Mouse (Mus musculus): Measurements from ENCODE around the gene Zfp329. TPM values are rescaled to one million over a fixed set of nuclear protein-coding genes. Genes with fewer than 3 reads are reported as not detected.

Gene Zfp329
- polyA plus RNA-seq, 1 experiment: 1.0 TPM

GRCm38 (mm10) chr7:12774606-12775005 lies 44.1 kb downstream of the Zfp329 start:
- Histone ChIP-seq H3ac (ENCODE audit: control insufficient read depth, insufficient read length) (no peak overlapping the region), H3K4me3 (no peak overlapping the region), H3K4me2 (ENCODE audit: low read depth) (no peak overlapping the region), H3K27me3 (ENCODE audit: control insufficient read depth, insufficient read depth, insufficient read length) (no peaks in the 10 kb centered on the region), H3K36me3 (ENCODE audit: control insufficient read depth, insufficient read depth) (no peaks in the 10 kb centered on the region), H3K79me2 (ENCODE audit: control insufficient read depth, insufficient read depth) (no peaks in the 10 kb centered on the region)
- TF ChIP-seq TCF12 (IDR thresholded peaks at IDR 0.05; ENCODE audit: insufficient read depth, poor library complexity, severe bottlenecking) (no peak), TCF3 (IDR thresholded peaks at IDR 0.05; ENCODE audit: insufficient read length, low read depth) (no peak), POLR2A (IDR thresholded peaks at IDR 0.05; ENCODE audit: insufficient read length, low read depth) (no peak), MYOD1 (IDR thresholded peaks at IDR 0.05; ENCODE audit: control insufficient read depth in 1 of 3, insufficient read length in 2 of 3, low read depth in 2 of 3) (no peak), SRF (IDR thresholded peaks at IDR 0.05; ENCODE audit: control insufficient read depth, insufficient read length, low read depth) (no peak), POLR2AphosphoS2 (IDR thresholded peaks at IDR 0.05; ENCODE audit: insufficient read length, low read depth) (no peak), MYOG (IDR thresholded peaks at IDR 0.05; ENCODE audit: control insufficient read depth in 1 of 3, insufficient read depth in 1 of 3, insufficient read length in 2 of 3, low read depth in 2 of 3) (no peak), REST (IDR thresholded peaks at IDR 0.05; ENCODE audit: insufficient read depth, insufficient read length) (no peak), MAX (IDR thresholded peaks at IDR 0.05; ENCODE audit: low read depth) (no peak), CEBPB (IDR thresholded peaks at IDR 0.05; ENCODE audit: insufficient read depth, poor library complexity, severe bottlenecking) (no peak), E2F4 (IDR thresholded peaks at IDR 0.05; ENCODE audit: insufficient read depth) (no peak), USF1 (IDR thresholded peaks at IDR 0.05; ENCODE audit: low read depth) (no peak)

GRCm38 (mm10) chr7:12774111-12774510 lies 44.5 kb downstream of the Zfp329 start:
- no peaks in the 10 kb centered on the region for H3K79me2 ChIP-seq (ENCODE audit: control insufficient read depth, insufficient read depth)
- no peak overlapping the region for H3ac ChIP-seq (ENCODE audit: control insufficient read depth, insufficient read length)
- H3K4me2 ChIP-seq (ENCODE audit: low read depth): no peak overlapping the region
- H3K4me3 ChIP-seq: no peak overlapping the region
- TF ChIP-seq MYOD1 (IDR thresholded peaks at IDR 0.05; ENCODE audit: control insufficient read depth in 1 of 3, insufficient read length in 2 of 3, low read depth in 2 of 3): no peak
- no peak for TF ChIP-seq CEBPB (IDR thresholded peaks at IDR 0.05; ENCODE audit: insufficient read depth, poor library complexity, severe bottlenecking)
- no peak for TF ChIP-seq SRF (IDR thresholded peaks at IDR 0.05; ENCODE audit: control insufficient read depth, insufficient read length, low read depth)
- TF ChIP-seq MAX (IDR thresholded peaks at IDR 0.05; ENCODE audit: low read depth): no peak
- TF ChIP-seq POLR2AphosphoS2 (IDR thresholded peaks at IDR 0.05; ENCODE audit: insufficient read length, low read depth): no peak
- no peak for TF ChIP-seq USF1 (IDR thresholded peaks at IDR 0.05; ENCODE audit: low read depth)
- no peak for TF ChIP-seq POLR2A (IDR thresholded peaks at IDR 0.05; ENCODE audit: insufficient read length, low read depth)
- TF ChIP-seq TCF3 (IDR thresholded peaks at IDR 0.05; ENCODE audit: insufficient read length, low read depth): no peak
- no peak for TF ChIP-seq E2F4 (IDR thresholded peaks at IDR 0.05; ENCODE audit: insufficient read depth)
- TF ChIP-seq MYOG (IDR thresholded peaks at IDR 0.05; ENCODE audit: control insufficient read depth in 1 of 3, insufficient read depth in 1 of 3, insufficient read length in 2 of 3, low read depth in 2 of 3): no peak
- TF ChIP-seq REST (IDR thresholded peaks at IDR 0.05; ENCODE audit: insufficient read depth, insufficient read length): no peak
- TF ChIP-seq TCF12 (IDR thresholded peaks at IDR 0.05; ENCODE audit: insufficient read depth, poor library complexity, severe bottlenecking): no peak
- H3K36me3 ChIP-seq (ENCODE audit: control insufficient read depth, insufficient read depth): no peaks in the 10 kb centered on the region
- H3K27me3 ChIP-seq (ENCODE audit: control insufficient read depth, insufficient read depth, insufficient read length): no peaks in the 10 kb centered on the region

Other genes starting within 250 kb of the Zfp329 start
- gene Vmn2r53, start 210.1 kb downstream of the Zfp329 start, polyA plus RNA-seq (2012; fragmentation: generic; extraction: Trizol): not detected
- gene Vmn2r54, start 178.5 kb downstream of the Zfp329 start, polyA plus RNA-seq (2012; fragmentation: generic; extraction: Trizol): not detected
- not detected for gene Vmn2r55, start 133.9 kb downstream of the Zfp329 start, polyA plus RNA-seq (2012; fragmentation: generic; extraction: Trizol)
- not detected for gene Vmn2r56, start 83.9 kb downstream of the Zfp329 start, polyA plus RNA-seq (2012; fragmentation: generic; extraction: Trizol)
- 0.22 TPM for gene Zscan18, start 15.2 kb downstream of the Zfp329 start, polyA plus RNA-seq (2012; fragmentation: generic; extraction: Trizol)
- 11.4 TPM for gene Zfp110, start 15.9 kb upstream of the Zfp329 start, polyA plus RNA-seq (2012; fragmentation: generic; extraction: Trizol)
- 1.2 TPM for gene Zfp128, start 62.3 kb upstream of the Zfp329 start, polyA plus RNA-seq (2012; fragmentation: generic; extraction: Trizol)
- 3.1 TPM for gene Zscan22, start 79.0 kb upstream of the Zfp329 start, polyA plus RNA-seq (2012; fragmentation: generic; extraction: Trizol)
- 2,432 TPM for gene Rps5, start 103.4 kb upstream of the Zfp329 start, polyA plus RNA-seq (2012; fragmentation: generic; extraction: Trizol)
- 0.91 TPM for gene Rnf225, start 108.6 kb upstream of the Zfp329 start, polyA plus RNA-seq (2012; fragmentation: generic; extraction: Trizol)
- gene Zfp324, start 147.0 kb upstream of the Zfp329 start, polyA plus RNA-seq (2012; fragmentation: generic; extraction: Trizol): 1.9 TPM
- 1.7 TPM for gene Zfp446, start 159.0 kb upstream of the Zfp329 start, polyA plus RNA-seq (2012; fragmentation: generic; extraction: Trizol)
- not detected for gene Slc27a5, start 179.3 kb upstream of the Zfp329 start, polyA plus RNA-seq (2012; fragmentation: generic; extraction: Trizol)
- gene Trim28, start 180.3 kb upstream of the Zfp329 start, polyA plus RNA-seq (2012; fragmentation: generic; extraction: Trizol): 252 TPM
- 8.2 TPM for gene Zbtb45, start 191.2 kb upstream of the Zfp329 start, polyA plus RNA-seq (2012; fragmentation: generic; extraction: Trizol)
- gene Chmp2a, start 215.9 kb upstream of the Zfp329 start, polyA plus RNA-seq (2012; fragmentation: generic; extraction: Trizol): 189 TPM
- gene Ube2m, start 219.4 kb upstream of the Zfp329 start, polyA plus RNA-seq (2012; fragmentation: generic; extraction: Trizol): 227 TPM
- gene Mzf1, start 235.9 kb upstream of the Zfp329 start, polyA plus RNA-seq (2012; fragmentation: generic; extraction: Trizol): 0.37 TPM